Mouse (Mus musculus) G1E (cell line): ENCODE measurements around the gene Myh1.

ENCODE experiments used
- CTCF ChIP-seq: IDR thresholded peaks from 2 replicates; pipeline ENCODE4 v1.5.1; 2012; ENCODE audit warnings: low read depth, low read length, inconsistent platforms, mixed read lengths
- POLR2AphosphoS5 ChIP-seq: IDR thresholded peaks from 2 replicates; pipeline ENCODE4 v1.6.1; 2012; ENCODE audit warnings: low read depth, low read length, inconsistent platforms; ENCODE audit not compliant: insufficient replicate concordance

DNA sequence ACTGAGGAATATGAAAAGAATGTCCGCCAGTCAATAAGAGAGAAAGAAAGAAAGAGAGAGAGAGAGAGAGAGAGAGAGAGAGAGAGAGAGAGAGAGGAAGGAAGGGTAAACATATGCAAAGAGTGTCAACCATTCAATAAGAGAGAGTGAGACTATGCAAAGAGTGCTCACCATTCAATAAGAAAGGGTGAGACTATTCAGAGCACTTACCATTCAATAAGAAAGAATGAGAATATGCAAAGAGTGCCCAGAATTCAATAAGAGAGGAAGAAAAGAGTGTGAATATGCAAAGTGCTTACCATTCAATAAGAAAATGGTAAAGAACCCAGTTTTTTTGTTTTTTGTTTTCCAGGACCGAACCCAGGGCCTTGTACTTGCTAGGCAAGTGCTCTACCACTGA lies 49.6 kb upstream of the Myh1 start:
- no peak for TF ChIP-seq CTCF
- no peak for TF ChIP-seq POLR2AphosphoS5
